Mouse (Mus musculus) cerebellum, adult 2 months (tissue): ENCODE data around the gene Foxp1.

ENCODE experiments used
- CTCF ChIP-seq: fragments of 200-500 bp; IDR thresholded peaks from 2 replicates; pipeline ENCODE4 v1.5.1; 2011; ENCODE audit warnings: low read depth, mild to moderate bottlenecking, control low read depth, low read length, moderate library complexity, borderline replicate concordance; ENCODE audit not compliant: insufficient read depth
- POLR2A ChIP-seq: fragments of 200-500 bp; IDR thresholded peaks from 2 replicates; pipeline ENCODE4 v1.6.1; 2011; ENCODE audit warnings: low read length, control low read depth, borderline replicate concordance; ENCODE audit not compliant: insufficient read depth

DNA sequence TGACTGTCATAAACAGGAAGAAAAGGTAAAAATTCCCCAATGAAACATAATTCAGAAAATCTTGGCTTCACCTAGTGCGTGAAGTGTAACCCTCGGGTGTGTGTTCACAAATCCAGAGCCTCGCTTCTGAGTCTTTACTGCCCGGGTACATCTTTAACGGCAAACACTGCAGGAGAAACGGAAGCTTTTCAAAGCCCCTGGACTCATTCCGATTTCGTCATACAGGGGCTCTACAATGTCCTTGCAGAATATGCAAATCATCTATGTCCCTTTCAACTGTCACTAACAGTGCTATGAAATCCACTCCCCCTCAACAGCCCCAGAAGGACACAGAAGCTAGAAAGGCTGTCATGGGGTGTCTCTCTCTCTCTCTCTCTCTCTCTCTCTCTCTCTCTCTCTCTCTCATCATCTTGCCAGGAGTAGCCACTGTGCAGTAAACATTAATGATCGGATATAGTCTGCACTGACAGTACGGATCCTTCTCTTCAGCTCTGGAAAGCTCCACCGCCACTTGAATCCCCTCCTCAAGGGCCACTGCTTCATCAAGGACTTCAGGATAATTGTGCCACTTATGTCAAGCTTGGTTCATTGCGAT lies 331.4 kb downstream of the Foxp1 start:
- TF ChIP-seq CTCF = no peak
- TF ChIP-seq POLR2A = no peak
